Mouse (Mus musculus) thymus, postnatal 4 days (tissue): ENCODE measurements around the gene Heca.
"Not testable (repeated sequence)": the region's sequence is repeated elsewhere in the genome, so short reads cannot be mapped to it uniquely, and the experiment has no call there.

Experiments
- DNase-seq: peaks from one replicate; pipeline ENCODE4 v3.0.0; 2021

The Heca gene

DNA sequence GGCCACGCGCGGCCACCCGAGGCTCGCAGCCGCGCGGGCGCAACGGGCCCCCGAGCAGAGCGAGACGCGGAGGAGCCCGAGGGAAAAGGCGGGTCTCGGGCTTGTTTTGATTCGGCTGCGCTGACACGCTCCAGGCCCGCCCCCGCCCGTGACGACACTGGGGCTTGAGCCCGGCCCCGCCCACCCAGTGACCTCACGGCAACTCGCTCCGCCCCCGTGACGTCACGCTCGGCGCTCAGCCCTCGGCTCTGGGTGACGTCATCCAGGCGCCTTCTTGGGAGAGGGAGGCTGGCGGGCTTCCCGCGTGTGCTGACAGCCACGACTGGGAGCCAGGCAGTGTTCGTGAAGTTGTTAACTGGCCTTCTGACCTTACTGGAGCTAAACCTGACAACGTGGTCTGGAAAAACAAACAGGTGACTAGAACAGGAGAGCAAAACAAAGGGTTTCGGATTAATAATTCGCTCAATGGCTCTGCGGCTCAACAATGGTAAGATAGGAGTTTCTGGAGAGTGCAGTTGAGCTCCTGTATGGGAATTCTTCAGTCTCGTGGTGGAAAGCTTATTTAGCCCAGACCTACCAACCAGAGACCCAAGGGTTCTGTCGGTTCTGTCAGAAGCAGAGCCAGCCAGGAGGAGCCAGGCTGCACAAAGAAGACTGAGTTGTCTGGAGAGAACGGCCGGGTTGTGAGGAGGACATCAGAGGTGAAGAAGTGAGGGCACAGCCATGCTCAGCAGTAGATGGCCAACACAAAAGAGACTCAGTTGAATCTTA, at the start of gene Heca:
TSS of gene Heca (minus strand) at position 108 of the 771 bp plus-strand sequence.
- peak; percentile 95 for DNase-seq

DNA sequence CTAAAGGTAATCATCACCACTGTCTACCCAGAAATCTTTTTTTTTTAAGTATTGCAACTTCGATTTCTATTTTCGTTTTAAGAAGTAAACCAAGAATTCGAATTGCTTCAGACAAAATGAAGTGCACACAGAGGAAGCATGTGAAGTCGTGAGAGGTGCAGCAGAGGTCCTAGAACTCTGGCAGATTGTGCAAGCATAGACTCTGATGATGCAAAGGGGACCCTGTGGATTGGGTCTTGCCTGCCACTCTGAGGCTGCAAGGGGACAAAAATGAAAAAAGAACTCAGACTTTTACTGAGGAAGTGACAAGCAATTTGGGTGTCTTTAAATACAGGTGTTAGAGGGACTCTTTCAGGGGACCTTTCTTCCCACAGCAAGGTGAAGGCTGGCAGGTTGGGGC, 42.7 kb upstream of the Heca start:
- no peak for DNase-seq

DNA sequence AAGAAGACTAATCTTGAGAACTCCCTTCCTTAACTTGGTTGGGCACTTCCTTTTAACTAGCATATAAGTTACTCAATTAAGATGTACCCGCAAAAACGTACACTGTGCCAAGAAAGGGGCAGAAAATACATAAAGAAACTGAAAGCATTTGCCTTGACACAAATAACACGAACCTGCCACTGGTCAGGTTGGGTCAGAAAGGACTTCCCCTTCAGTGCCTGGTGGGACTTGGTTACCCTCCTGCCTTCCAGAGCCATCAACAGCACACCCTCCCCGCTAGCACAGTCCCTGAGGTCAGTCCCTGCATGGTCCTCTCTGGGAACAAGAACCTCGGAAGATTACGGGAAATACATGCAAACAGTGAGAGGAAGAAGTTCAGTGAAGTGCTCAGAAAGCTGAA, 41.3 kb upstream of the Heca start:
- no peak for DNase-seq

DNA sequence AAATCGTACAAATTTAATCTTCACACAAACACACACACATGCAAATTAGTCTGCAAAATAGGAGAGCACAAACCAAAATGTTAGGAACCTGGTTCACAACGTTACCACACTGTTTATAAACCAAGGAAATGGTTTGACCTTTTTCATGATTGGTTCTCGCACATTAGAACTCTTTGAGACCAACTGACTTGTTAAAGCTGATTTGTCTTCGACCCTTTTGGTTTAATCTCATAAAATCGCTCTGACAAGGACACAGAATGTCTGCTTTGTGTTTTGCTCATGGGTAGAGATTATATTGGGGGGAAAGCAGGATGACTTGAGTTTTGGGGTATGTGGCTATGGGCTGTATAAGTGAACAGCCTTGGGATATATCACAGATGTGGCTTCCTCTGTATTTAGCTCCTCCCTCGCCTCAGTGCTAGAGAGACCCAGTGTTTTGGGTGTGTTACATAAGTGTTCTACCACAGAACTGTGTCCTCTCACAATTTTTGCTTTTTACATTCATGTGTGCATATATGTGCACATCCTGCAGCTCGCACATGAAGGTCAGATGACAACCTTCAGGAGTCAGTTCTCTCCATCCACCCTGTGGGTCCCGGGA, 40.1 kb upstream of the Heca start:
- no peak for DNase-seq

DNA sequence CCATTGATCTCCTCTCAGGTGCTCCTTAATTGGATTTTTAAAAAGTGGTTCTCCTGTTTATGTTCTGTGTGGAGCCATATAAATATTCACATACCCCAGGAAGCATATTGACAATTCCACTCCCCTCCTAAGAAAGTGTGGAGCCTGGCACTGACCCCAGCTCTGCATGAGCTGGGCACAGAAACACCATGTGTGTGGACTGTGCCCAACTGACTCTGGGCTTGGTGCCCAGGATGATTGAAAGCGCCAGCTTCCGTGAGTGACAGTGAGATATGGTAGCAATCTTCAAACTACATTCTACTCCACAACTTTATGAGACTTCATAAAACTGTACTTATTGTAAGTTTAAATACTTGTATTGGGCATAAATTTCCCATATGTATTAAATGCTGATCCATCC, 35.4 kb upstream of the Heca start:
- no peak for DNase-seq

DNA sequence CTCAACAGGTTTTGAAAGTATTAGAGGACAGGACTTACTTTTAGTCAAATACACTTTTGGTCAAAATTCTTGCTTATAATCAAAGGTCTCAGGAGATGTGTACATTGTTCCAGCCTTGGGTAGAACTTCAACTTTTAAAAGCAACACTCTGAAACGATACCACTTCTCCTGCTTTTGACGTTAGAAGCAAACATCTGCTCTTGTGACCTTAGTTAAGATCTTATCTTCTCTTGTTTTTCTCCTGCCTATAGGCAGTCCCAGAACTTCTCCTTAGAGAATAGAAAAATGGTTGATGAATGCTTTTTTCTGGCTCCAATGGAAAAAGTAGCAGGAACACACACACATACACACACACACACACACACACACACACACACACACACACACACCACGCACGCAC, 18.2 kb upstream of the Heca start:
- no peak for DNase-seq

DNA sequence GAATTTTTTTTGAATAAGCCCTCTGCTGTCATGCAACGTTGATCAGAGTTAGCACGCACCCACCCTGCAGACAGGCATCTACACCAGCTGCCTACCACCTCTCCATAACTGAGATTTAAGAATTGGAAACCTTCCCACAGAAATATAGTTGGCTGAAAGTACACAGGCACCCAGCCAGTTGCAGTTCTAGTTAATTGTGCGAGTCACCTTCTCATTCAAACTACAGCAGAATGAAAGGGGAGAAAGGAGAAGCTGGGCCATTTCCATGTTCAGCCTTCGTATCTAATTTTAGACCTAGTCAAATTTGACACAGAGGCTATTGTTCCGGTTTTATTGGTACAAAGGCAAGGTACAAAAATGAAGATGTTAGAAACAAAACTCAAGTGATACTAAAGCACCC, 2.9 kb upstream of the Heca start:
- DNase-seq = no peak

DNA sequence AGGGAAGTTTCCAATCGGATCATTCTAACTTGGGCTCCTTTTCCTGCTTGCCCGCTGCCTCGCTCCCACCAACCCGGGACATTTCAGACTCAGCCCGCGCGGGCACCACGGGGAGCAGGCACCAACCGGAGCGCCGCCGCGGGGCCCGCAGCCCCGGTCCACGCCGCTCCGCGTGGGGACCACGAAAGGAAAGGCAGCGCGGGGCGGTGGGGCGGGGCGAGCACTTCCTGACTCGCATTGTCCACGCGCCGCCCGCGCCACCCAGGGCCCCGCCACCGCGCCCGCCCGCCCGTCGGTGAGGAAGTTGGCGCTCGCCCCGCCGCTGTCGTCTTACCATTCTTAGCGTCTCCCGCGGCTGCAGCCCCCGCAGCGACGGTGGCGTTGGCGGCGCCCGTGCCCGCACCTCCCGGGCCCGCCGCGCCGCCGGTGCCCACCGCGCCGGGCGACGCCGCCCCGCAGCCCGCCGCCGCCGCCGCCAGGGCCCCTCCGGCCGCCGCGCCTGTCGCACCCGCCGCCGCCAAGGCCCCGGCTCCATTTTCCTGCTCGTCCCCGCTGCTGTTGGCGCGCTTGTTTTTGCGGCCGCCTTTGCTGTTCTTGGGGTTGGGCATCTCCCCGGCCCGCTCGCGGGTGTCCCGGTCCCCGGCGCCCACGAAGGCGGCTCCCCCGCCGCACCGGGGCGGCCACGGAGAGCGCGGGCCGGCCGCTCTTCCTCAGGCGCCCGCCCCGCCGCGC, 526 bp downstream of the Heca start:
- DNase-seq = peak; percentile 87

DNA sequence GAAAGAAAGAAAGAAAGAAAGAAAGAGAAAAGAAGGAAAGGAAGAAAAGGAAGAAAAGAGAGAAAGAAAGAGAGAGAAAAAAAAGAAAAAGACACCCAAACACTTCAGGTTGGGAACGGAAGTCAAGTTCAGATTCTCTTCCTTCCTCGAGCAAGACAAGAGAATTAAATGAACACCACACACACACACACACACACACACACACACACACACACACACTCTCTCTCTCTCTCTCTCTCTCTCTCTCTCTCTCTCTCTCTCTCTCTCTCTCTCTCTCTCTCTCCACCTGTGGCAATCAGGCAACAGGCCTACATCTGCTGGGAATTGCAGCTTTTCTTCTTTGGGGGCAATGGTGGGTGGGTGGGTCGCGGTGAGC, 1.1 kb downstream of the Heca start:
- not testable (repeated sequence) for DNase-seq

DNA sequence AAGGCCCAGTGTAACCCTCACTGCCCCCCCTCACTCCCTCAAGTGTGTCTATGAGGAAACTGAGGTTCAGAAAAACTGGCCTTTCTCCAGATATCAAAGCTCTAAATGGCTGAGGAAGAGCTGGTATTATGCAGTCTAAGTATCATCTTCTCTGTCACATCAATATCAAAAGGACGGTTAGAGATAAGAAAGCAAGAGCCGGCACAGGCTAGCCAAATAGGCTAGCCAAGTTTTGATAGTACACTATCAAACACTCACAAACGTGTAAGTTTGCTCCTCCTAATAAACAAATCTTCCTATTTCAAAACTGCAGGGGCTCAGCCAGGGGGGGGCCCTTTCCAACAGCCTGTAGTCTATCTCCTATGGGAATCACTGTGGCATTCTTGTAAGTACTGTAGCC, 1.8 kb downstream of the Heca start:
- DNase-seq = no peak

DNA sequence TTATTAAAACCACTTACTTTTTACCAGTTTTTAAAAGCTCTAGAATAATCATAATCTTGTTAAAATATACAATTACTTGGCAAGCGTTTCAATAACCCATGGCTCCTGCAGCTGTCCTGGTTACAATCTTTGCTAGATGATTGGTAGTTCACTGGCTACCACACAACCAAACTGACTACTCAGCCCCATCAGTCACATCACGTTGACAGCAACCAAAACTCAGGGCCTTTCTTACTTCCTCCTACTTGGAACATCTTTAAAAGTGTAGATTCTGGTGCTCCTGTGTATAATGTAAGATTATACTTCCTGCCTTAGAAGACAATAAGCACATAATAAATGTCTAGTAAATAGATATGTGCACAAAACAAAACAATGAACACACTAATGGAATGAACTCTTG, 14.2 kb downstream of the Heca start:
- DNase-seq = no peak

DNA sequence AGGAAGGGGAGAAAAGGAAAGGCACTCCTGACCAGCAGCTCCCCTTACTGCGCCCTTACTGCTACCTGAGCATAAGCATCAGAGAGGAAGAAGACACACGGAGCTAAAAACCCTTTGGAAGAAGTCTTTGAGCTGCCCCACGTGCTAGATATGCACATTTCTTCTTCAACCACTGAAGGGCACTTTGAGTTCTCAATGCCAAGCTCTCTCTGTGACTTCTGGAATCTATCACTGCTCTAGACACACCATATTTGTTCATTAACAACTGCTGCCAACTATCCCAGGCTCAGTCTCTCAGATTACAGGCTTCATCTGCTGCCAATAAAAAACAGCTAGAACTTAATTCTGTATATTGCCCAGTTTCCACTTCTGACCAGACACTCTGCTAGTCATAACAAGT, 15.7 kb downstream of the Heca start:
- DNase-seq = no peak

DNA sequence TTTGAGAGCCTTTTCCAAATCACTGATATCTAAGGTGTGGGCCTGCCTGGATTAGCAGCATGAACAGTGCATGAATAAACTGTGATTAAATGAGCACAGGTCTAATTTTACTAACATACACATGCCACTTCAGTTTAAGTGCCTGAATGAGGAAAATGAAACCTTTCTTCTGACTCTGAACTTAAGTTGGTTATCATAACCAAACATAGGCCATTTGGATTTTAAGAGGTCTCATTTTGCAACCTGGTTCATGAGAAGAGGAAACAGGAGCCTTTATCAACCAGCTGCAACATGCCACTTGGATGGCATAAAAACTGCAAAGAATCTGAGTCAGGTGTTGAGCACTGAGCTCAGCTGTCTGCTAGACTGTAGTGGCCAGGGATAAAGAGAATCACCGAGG, 16.7 kb downstream of the Heca start:
- no peak for DNase-seq

DNA sequence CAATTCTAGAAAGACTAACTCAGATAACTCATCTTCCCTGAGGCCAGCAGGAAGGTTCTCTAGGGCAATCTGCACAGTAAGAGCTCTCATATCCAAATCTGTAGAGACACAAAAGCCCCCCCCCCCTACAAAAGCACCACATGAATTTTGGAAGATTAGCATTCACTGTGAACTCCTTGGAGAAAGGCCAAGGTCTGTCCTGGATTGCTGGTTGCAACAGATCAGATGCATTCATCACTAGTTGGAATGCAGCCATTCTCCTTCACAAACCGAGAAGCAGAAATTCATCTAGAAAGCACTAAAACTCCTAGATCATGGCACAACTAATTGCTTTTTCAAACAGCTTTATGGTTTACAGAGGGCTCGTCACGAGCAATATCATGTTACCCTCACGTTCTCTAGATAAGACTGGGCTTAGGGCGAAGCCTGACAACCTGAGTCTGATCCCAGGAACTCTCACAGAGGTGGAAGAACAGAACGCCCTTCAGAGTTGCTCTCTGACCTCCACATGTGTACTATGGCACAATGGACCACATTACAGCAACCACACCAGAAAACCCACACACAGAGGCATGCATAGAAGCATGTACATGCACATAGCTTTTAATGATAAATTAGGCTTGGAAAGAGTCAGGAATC, 17.3 kb downstream of the Heca start:
- DNase-seq = no peak

DNA sequence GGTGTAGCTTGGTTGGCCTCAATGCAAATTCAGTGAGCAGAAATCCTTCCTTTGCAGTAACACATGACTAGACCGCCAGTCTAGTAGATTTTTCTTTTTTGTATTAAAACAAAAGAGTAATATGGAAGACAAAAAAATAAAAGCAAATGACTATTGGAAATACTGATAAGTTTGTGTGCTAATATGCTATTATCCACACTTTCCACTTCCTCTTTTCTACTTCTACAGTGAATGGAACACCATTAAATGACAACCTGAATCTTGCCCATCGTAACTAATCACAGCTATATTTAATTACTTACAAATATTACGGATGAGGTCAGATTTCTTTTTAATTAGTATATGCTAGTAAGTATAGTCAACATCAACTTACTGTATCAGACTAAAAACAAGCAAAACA, 22.7 kb downstream of the Heca start:
- no peak for DNase-seq

DNA sequence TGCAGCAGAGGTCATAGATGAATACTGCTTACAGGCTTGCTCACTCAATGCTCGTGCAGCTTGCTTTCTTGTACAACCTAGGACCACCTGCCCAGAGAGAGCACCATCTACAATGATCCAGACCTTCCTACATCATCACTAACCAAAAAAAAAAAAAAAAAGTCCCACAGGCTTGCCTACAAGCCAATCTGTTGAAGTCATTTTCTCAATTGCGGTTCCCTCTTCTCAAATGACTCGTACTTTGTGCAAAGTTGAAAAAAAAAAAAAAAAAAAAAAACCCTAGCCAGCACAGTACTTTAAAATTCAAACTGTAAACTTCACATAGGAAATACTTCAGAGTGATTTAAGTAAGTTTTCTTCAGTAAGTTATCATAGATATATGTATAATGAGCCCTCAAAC, 23.7 kb downstream of the Heca start:
- no peak for DNase-seq

DNA sequence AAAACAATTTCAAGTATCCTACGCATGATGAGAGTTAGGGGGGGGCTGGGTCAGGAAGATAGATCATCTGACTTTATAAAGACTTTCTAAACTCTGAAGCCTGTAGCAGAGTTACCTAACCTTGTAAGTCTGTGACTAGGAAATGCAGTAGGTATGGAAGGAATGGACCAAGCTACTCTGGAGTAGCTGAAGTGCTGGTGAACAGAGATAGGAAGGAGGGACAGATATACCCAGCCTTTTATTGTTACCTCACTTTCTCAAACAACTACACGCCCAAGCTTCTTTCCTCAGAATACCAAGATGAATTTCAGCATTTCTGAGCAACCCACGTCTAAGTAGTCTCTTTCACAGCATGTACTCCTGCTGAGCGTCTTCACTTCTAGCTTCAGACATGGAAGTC, 26.5 kb downstream of the Heca start:
- DNase-seq = no peak

DNA sequence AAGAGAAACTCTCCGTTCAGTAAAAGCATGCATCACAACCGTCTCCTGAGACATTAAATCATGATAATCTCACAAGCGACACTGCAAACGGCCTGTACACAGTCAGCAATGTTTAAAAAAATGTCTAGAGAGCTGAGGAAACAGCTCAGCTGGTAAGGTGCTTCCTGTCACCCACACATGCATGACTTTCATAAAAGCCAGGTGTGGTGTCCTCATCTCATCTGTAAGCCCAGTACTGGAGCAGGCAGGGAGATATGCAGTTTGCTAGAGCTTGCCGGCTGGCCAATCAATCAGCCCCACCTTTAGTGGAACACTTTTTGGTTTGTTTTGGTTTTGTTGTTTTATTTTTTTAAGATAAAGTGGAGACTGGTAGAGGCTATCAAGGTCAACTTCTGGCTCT, 27.9 kb downstream of the Heca start:
- DNase-seq = peak; percentile 45

DNA sequence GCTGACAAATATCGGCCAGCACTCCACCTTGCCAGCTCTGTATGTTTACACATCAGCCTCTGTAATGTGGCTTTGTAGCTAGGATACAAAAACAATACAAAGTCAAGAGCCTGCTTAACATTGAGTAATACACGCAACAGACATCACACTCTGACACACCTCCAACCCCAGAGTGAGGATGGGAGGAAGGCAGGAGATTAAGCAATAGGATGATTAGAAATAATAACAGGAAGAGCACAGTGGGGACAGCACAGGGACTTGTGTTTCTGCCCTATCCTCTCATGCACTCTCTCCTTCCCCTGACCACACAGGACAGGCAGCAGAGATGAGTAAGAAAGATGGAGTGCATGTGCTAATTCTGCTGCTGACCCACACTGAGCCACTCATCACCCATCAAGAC, 28.8 kb downstream of the Heca start:
- no peak for DNase-seq

DNA sequence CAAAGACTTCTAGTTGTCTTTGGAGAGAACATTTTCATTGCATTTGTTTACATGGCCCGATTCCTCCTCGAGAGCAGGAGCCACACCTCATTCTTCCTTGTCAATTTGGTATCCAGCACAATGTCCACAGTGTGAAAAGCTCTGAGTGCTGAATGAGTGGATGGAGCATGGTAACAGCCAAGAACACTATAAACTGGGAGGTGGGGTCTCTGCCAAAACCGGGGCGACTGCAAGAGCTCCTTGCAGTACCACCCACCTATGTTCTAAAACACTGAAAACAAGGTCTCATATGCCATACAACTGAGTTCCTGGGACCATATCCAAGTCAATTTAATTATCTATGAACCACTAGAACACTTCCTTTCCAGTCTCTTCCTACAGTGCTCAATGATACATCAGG, 39.1 kb downstream of the Heca start:
- no peak for DNase-seq

DNA sequence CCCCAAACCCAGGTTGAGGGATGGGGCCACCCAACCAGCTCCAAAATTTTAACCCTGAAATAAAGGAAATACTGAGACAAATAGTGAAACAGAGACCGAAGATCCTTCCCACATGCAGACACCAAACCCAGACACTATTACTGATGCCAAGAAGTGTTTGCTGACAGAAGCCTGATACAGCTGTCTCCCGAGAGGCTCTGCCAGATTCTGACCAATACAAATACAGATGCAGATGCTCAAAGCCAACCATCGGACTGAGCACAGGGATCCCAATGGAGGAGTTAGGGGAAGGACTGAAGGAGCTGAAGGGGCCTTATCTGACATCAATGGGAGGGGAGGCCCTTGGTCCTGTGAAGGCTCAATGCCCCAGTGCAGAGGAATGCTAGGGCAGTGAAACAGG, 41.5 kb downstream of the Heca start:
- DNase-seq = not testable (repeated sequence)

DNA sequence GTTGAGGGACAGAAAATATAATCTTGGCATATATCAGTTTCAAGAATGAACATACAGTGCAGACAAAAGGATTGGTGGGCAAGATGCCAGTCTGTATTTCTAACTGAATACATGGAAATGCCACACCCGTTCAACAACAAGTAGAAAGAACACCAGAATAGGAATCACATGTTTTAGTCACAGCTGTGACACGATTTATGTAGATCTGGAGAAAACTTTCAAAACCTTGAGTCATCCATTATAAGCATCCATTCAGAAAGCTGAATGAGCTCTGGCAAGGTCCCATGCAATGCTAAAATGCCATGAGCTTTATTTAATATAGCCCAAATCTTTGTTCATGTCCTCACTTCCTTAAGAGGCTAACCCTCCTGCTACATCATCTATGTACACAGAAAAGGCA, 44.4 kb downstream of the Heca start:
- DNase-seq = no peak

DNA sequence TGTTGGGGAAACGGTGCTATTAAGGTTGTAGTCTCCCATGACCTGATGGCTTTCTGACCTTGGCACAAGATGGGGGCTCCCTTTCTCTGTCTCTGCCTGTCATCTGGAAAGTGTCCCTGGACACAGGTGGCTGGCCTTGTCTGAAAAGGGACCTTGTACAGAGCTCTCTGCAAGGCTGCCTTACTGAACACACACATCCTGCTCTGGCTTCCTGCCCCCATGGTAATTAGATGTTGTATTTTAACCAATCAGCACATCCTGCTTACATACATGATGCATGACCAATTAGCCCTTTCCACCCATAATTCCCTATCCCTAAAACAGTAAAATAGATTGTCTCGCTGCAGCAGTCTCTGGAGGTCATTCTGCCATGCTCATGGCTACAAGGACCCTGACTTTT, 67.1 kb downstream of the Heca start:
- DNase-seq = no peak

DNA sequence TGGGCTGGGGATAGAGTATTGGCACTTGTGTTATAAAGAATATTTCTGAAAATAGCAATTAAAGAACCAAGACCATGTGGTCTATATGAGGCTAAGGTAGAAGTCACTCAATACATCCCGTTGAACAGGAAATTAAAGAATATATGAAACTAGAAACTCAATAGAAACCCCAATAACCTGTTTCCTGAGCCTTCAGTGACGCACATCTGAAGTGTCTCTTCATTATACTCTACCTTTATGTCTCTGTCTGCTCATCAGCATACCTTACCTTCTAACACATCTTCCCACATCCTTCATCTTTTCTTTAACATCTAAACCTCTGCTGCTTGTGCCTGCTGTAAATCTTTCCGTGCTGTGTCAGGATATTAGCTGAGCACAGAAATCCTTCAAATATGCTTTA, 67.8 kb downstream of the Heca start:
- no peak for DNase-seq
